Comparison of ENCODE assay signal across 40 mouse cellular contexts in the genomic region with DNA sequence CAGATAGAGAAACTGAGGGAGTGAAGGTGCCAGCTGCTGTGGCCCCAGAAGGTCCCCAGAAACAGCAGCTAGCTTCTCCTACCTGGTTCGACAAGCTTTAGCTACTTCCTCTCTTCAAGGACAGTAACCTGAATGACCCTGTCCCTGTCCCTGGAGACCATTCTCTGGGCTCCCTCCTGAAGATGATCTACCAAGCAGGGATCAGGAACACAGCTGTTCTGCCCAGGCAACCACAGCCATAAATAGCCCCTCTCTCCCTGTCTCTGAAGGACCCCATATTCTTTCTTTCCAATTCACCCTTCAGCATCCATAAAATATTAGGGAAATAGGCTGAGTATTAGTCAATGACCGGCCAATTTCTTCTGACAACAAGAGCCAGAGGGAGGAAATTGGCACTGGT. TPM values are rescaled to one million over a fixed set of nuclear protein-coding genes. Genes with fewer than 3 reads are reported as not detected.
"Had no signal": no experiment of that assay in that cellular context is flagged by ENCODE, and none has a peak within 500 bp of the region (broad histone marks: within the 10 kb centered on the region; RNA-seq: fewer than 3 reads in every experiment).

No protein-coding gene starts in this region.

- H3K36me3 ChIP-seq: embryonic facial prominence, embryonic 10.5 days; embryonic facial prominence, embryonic 12.5 days; embryonic facial prominence, embryonic 13.5 days; embryonic facial prominence, embryonic 15.5 days; forebrain, embryonic 10.5 days; forebrain, embryonic 12.5 days; forebrain, embryonic 15.5 days had no signal

- H3K4me3 ChIP-seq: embryonic facial prominence, embryonic 10.5 days; embryonic facial prominence, embryonic 12.5 days; embryonic facial prominence, embryonic 13.5 days; embryonic facial prominence, embryonic 15.5 days; erythroblast, embryonic 14.5 days; forebrain, embryonic 10.5 days; forebrain, embryonic 12.5 days; forebrain, embryonic 13.5 days; forebrain, embryonic 15.5 days; gastrocnemius, adult 2 months; heart, adult 2 months had no signal

- DNase-seq: cerebellum, adult 8-10 months; cerebellum, adult 9-10 months; cerebellum, adult 9-11 months; cerebellum, postnatal 10 days; cerebellum, postnatal 14 days; cerebellum, postnatal 25 days; cerebellum, postnatal 36 days; embryo, embryonic 11 days; forebrain, postnatal 0 days; gastrocnemius, adult 2 months; gastrocnemius, postnatal 10 days; gastrocnemius, postnatal 14 days; gastrocnemius, postnatal 25 days; gastrocnemius, postnatal 36 days; heart, adult 11 months; heart, adult 18-20 months; heart, adult 2 months had no signal

- H3K4me2 ChIP-seq: embryonic facial prominence, embryonic 12.5 days; embryonic facial prominence, embryonic 13.5 days; embryonic facial prominence, embryonic 15.5 days; forebrain, embryonic 12.5 days; forebrain, embryonic 13.5 days; forebrain, embryonic 15.5 days had no signal

- H3K27me3 ChIP-seq: embryonic facial prominence, embryonic 12.5 days; embryonic facial prominence, embryonic 13.5 days; embryonic facial prominence, embryonic 15.5 days; forebrain, embryonic 12.5 days; forebrain, embryonic 13.5 days; forebrain, embryonic 15.5 days had no signal

RNA-seq across cellular contexts. Expression of gene Gm10803, which starts 18.6 kb away (rescaled TPM):
- total RNA-seq: common myeloid progenitor, adult 5-6 weeks; forebrain, postnatal 0 days; gastrocnemius, adult 18-20 months; gastrocnemius, adult 2 months; gastrocnemius, adult 8-10 months; gastrocnemius, postnatal 10 days; gastrocnemius, postnatal 14 days; gastrocnemius, postnatal 25 days; gastrocnemius, postnatal 36 days; gastrocnemius, postnatal 4 days; granulocyte monocyte progenitor cell, adult 5-6 weeks; heart, adult 18-20 months; heart, adult 2 months; heart, adult 8-10 months had no signal
- polyA plus RNA-seq: cortical plate, adult 2 months; embryonic facial prominence, embryonic 10.5 days; embryonic facial prominence, embryonic 11.5 days; embryonic facial prominence, embryonic 12.5 days; embryonic facial prominence, embryonic 13.5 days; embryonic facial prominence, embryonic 14.5 days; embryonic facial prominence, embryonic 15.5 days; erythroblast, embryonic 14.5 days; forebrain, embryonic 10.5 days; forebrain, embryonic 11.5 days; forebrain, embryonic 12.5 days; forebrain, embryonic 13.5 days; forebrain, embryonic 14.5 days; forebrain, embryonic 15.5 days; forebrain, embryonic 16.5 days; forebrain, postnatal 0 days; frontal cortex, adult 2 months; gonadal fat pad, adult 2 months; heart, adult 2 months had no signal
